Mouse (Mus musculus) adrenal gland, postnatal 36 days (tissue): ENCODE measurements around the gene Rab44. TPM values are rescaled to one million over a fixed set of nuclear protein-coding genes. Genes with fewer than 3 reads are reported as not detected.

ENCODE experiments used
- DNase-seq, 2 experiments: peaks; one replicate each; pipeline ENCODE4 v3.0.0; 2021; ENCODE audit warnings: mixed read lengths in 1 of 2
- total RNA-seq, 2 experiments: library from RNA; stranded (reverse); gene quantifications; 2 replicates each; pipeline ENCODE4 v1.2.3; 2021

The Rab44 gene
- total RNA-seq, 2 experiments from 2014 or later, result 0.20 to 0.50 TPM

DNA sequence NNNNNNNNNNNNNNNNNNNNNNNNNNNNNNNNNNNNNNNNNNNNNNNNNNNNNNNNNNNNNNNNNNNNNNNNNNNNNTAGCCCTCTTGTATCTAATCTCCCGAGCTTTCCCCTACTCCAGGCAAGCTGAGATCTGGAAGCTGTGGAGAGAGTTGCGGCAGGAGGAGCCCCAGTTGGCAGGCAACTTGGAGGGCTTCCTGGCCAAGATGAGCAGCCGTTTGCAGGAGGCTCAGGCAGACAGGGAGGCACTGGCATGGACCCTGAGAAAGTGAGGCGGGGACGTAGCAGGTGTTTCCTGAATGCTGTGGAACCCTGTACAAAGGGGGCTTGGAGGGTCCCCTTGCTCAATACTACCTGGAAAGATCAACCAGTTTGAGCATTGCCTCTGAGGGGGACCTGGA lies 21.1 kb downstream of the Rab44 start:
- peak in 1 of 2 experiments; percentile 18 for DNase-seq

DNA sequence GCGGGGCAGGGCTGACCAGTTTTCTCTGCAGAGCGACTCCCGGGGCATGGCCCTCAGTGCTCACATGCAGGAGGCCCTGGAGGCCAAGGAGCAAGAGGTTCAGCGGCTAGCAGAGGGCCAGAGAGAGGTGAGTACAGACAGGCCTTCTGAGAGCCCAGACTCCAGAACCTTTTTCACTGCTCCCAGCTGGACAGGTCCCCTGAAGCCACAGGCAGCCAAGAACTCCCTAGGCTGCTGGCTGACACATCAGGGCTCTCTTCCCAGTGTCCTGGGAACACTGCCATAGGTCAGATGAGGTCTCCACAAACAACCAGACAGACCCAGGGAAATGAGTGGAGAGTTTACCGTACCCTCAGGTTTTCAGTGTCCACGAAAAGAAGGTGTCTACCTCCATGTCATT lies 22.3 kb downstream of the Rab44 start:
- peak; percentile 80 to 84 for DNase-seq

DNA sequence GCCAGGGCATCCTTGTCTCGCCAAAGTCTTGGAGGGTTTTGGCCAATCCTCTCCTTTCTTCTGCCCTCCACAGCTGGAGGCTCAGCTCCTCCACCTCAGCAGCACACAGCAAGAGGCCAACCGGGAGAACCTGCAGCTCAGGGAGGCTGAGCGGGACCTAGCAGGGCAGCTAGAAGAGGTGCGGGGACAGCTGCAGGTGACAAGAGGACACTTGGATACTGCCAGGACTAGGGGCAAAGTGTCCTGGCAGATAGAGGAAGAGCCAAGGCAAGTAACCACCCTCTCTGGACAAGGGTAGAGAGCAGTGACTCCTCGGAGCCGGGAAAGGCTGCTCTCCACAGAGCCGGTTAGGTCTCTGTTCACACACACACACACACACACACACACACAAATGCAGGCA lies 24.0 kb downstream of the Rab44 start:
- DNase-seq, result no peak

DNA sequence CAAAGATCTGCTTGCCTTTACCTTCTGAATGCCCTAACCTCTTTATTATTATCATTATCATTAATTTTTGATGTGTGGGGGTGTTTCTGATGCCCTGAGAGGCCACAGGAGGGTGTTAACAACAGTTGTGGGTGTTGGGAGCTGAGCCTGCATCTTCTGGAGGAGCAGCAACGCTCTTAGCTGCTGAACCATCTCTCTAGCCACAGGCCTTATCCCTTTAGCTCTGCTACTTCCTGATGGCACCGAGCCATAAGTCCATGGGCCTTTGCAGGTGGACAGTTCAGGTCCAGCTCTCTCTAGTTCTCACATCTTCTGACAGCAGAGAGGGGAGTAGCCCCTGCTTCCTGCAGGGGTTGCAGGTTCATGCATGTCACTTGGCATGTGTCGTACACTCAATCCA lies 27.6 kb downstream of the Rab44 start:
- DNase-seq, result no peak

DNA sequence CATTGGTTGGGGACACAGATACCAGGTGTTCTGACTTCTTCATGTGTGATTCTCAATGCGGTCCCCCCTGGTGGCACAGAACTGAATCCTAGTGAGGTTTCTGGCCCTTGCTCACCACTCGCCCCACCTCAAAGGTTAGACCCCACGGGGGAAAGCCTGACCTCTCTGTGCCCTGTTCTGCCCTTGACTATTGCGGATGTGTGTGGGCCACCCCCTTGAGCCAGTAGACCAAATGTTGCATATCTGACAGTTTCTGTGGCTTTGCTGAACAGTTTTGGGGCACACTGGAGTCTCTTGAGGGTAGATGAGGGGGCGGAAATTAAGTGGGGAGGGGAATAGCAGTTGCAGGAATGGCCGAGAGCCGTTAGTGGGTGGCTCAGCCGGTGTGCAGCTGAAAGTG lies 29.3 kb downstream of the Rab44 start:
- DNase-seq, result no peak

DNA sequence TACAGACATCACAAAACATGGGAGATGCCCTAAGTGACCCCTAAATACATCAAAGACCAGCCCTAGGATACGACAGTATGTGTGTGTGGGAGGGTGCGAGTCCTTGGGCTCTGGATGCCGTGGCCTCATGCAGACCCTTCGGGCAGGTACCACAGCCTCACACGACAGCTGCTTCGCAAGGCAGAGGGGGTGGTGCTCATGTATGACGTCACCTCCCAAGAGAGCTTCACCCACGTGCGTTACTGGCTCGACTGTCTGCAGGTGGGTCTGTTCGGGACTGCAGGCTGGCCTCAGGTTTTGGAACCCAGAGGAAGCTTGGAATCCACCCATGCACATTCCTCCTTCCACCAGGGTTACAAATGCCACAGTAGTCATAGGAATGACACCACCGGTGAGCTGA lies 31.2 kb downstream of the Rab44 start:
- no peak for DNase-seq

DNA sequence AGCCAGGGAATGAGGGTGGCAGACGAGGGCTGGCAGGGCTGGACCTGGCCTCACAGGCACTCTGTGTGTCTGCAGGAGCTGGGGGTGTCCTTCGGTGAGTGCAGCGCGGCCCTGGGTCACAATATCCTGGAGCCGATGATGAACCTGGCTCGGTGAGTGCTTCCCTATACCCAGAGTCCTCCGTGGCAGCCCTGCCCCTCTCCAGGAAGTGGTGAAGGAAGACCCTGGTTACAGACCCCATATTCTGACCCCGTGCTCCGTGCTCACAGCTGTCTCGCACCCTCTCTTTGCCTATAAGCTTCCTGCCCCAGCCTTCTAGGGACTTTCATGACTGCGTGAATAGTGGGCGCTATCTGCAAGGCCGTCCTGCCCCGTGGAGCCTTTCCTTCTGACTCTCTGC lies 33.3 kb downstream of the Rab44 start:
- DNase-seq, result no peak

DNA sequence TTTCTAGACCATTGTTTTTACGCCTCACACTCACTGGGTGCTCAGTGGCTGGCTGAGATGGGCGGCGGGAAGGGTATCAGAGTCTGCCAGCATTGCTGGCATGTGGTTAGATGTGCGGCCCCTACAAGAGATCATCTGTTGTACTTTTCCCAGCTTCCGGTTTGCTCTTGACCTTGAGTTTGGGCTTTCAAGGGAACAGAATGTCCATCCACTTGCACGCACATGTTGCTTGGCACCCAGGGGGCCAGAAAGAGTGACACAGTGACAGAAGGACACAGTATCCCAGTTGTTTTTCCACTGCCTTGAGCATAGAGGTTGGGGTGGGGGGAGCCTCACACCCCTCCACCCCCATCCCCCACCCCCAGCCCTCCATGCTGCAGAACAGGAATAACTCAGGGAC lies 33.8 kb downstream of the Rab44 start:
- peak in 1 of 2 experiments; percentile 47 for DNase-seq

DNA sequence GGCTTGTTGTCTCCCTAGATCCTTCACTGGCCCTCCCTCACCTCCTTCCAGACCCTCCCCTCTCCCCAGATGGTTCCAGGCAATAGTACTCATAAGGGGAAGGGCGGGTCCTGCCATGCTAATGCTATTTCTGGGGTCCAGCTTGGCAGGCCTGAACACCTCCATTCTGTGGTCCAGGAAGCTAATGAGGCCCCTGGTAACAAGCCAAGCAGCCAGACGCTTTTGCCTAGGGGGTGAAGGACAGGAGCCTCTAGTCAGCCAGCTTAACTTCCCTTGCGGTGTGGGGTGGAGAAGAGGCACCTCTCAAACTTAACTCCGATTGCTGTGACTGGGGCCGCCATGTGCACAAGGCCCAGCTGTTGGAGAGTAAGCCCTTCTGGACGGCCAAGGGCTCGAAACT lies 35.8 kb downstream of the Rab44 start:
- no peak for DNase-seq

DNA sequence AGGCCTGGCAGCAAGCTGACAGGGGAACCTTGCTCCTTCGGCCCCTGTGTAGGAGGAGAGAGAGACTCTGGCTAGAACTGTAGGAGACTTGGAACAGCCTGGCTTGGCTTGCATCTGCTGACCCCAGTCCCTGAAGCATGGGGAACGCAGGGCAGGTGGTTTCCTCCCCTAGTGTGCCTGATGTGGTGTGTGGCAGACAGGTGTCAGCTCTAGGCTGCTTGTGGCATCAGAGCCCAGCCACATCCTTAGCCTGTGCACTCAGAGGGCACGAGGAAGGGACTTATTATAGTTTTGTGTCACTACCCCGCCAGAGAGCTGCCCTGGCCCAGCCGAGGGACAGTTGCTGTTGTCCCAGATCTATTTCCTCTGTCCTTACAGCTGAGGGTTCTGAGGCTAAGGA lies 38.6 kb downstream of the Rab44 start:
- DNase-seq, result no peak

DNA sequence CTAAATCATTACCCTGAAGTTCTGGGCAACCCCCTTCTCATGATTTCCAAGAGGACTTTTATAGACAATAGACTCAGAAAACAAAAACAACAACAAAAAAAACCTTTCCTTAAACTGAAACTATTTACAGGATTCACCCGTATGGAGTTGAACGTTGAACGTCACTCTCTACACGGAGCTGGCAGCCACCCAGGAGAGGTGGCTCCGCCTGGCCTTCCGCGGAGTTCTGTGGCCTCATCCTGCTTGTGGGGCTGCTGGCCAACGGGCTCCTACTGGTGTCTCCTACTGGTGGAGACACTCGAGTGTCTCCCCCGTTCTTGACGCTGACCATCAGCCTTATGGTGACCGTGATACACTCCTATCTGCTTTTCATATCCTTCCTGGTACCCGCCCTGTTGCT lies 40.3 kb downstream of the Rab44 start:
- DNase-seq, result no peak

DNA sequence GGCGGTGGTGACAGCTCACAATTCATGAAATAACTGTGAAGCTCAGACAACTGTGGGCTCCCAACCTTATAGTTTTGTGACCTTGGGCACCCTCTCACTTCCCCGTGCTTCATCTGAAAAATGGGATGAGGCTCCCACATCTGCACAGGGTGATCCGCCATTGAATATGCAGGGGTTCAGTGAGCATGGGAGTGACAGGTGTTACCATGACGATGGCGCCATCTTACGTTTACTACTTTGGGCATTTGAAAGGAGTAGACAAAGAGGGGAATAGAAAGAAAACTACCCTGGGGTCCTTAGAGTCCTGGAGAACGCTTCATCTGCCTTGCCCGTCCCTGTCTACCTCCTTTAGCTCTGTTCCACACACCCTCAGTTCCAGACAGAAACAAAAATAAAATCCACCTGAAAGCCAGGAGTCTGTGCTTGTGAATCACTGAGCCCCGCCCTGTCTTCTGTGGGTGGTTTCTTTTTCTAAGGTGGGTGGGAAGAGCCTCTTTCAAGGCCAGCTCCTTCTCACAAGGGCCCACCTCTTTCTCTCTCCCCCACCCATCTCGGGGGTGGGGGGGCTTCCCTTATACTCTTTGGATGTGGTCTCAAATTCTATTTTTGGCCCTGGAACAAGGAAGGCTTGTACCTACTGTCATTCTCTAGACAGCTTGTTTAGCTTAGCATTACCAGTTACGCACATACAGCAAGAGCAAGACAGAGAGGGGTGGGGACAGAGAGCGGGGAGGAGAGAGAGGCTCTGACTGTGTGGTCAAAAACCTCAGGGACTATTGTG lies 41.6 kb downstream of the Rab44 start:
- DNase-seq, result no peak

DNA sequence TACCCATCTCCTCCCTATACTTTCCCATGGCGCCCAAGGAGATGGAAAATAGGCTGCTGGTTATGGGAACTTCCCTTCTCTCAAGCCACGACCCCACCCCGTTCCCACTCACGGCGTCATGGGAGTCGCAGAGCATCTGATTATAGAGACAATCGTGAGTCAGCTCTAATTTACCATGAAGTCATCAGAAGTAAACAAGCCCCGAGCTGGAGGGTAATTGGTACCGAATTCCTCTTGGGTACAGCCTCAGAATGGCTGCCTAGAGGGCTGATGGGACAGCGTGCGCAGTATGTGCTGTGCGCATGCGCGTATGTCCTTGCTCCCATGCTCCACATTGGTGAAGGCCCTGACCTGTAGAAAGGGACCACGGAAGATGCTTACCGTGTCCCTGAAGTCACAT lies 42.5 kb downstream of the Rab44 start:
- DNase-seq, result no peak

DNA sequence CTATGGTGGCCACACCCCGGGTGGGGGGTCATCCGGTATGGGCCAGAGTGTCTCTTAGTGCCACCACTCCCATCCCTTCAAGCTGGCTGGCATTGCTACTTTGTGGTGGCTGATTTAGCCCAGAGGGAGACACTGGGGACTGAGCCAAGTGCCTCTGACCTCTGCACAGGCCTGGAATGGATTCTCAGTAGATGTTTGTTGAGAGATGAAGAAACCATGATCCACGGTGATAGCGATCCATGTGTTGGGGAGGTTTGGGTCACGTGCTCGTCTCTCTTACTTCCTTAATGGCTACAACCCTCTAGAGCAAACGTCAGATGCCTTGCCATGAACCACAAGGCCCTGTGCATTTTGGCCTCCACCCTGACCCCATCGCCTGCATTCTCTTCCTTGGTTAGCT lies 42.9 kb downstream of the Rab44 start:
- DNase-seq, result peak in 1 of 2 experiments; percentile 49

DNA sequence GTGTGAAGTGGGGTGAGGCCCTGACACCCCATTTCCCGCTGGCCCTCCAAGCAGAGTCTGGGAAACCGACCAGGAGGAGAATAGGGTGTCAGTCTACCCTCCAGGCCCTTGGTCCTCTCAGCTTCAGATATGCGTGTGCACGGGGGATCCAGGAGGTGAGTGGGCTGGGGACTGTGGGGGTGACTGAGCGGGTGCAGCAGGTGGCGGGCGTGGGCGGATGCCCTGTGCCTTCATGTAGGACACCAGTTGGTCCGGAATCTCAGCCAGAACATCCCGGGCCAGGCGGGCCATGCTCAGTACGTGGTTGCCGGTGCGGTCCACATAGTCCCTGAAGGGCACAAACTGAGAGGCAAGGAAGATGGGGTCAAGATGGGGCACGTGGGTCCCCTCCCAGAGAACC lies 45.0 kb downstream of the Rab44 start:
- DNase-seq, result no peak

DNA sequence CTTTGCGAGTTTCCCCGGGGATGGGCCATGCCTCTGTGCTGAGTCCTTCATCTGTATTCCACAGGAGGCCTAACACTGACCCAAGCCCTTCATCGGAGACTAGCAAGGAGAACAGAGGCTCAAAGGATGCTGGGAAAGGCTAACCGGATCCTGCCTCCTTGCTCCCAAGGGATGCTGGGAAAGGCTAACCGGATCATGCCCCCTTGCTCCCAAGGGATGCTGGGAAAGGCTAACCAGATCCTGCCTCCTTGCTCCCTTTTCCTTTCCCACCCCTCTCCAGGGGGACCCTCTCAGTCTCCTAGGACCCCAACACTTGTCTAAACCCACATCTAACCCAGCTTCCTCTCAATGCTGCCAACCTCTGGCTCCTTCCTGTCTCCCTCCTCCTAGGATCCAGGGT lies 45.4 kb downstream of the Rab44 start:
- DNase-seq, result no peak

DNA sequence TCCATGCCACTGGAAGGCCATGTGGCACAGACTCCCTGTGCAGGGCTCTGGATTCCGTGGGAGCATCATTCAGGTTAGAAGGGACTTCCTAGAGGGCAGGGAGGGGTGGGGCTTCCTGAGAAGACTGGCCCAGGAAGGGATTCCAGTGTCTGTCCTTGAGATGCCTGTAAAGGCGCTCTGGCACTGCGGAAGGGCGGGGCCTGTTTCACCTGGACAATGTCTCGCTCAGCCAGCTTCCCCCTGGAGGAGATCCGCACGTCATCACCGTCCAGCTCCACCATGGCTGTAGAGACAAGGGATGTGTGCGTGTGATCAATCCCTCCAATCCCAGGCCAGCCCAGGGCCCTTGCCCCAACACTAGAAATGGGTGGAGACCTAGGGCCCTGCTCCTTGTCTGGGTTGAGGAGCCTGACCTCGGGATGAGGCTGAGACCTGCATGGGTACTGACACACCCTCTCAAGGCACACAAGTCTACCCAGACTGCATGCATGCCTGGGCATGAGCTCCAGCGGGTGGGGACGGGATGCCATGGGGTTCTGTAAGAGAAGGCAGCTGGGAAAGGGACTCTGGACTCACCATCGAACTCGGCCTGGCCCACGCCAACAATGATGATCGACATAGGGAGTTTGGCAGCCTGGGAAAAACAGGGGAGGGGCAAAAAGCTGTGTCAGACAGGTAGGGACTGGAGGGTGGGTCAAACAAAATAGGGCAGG lies 46.0 kb downstream of the Rab44 start:
- no peak for DNase-seq

DNA sequence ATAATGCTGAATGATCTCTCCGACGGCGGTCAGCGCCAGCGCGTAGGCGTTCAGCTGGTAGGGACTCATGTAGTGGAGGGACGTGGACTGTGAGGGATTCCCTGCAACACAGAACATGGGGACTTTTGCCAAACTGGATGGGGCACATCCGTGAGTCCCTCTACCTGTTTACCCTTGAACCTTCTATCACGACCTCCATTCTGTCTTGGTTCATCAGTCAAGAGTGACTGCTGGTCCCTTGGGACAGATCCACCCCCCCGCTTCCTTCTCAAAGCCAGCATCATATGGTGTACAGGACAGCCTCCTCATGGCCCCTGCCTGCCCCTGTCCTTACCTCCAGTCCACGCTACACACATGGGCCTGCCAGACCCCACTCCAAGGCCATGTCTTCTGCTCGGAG lies 48.4 kb downstream of the Rab44 start:
- no peak for DNase-seq

DNA sequence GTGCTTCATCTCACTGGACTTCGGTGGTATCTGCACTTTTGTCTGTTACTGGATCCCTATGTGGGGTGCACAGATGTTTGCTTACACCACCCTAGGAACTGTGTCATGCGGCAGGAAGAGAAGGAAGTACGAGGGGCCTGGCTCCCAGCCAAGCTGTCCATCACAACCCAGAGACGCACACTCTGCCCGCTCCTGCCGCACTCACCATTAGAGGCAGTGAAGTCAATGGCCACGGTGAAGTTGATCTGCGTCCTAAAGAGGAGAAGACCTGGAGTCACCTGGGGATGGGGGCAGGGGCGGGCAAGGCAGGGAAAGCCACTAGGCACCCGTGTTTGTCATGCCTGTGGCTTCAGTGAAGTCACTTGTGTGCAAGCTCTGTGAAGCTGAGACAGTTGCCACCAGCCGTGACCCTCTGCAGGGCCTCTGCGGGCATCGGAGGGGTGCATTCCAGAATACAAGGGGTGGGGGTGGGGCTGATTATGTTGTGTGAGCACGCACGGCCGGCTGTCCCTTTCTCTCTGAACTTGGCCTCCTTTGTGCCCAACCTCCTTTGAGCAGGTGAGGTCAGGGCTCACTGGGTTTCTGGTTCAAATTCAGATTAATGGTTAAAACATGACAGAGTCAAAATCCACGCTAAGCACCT lies 50.6 kb downstream of the Rab44 start:
- peak in 1 of 2 experiments; percentile 19 for DNase-seq

DNA sequence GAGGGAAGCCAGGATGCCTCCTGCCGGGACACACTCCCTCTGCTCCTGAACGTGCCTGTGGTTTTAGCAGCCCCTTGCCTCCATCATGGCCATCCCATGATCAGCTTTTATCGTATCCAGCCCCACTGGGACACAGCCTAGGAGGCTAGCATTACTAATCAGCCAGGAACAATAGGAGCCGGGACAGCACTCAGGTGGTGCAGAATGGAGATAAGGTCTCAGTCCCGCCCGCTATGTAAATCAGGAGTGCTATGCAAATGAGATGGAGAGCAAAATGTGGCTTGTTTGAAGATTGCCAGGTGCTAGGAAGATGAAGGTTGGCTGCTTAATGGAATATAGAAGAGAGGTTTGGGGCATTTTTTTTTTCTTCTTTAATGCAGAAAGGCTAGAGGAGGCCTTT lies 51.5 kb downstream of the Rab44 start:
- no peak for DNase-seq

DNA sequence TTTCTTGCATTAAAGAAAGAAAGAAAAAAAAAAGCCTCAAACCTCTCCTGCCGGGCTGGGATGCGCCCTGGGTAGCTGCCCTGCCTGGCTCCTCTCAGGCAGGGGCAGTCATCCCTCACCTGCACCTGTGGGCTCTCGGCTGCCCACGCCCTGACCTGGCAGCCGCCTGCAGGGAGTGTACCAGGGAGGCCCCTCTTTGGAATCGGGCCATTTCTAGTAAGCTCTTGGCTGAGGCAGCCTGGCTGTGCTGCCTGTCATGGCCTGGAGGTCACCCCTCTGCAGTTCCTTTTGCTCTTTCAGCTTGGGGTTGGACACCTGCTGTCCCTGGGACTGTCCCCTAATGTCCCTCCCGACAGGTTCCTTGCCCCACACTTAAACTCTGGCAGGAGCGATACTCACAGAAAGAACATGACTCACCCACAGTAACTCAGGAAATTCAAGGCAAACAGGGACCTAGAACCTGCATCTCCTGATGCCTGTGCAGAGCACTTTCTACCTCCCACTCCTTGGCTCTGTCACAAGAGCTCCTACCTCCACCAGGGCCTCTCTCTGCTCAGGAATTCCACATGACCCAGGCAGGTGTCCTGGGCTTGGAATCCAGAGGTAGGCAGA lies 52.1 kb downstream of the Rab44 start:
- DNase-seq, result no peak

DNA sequence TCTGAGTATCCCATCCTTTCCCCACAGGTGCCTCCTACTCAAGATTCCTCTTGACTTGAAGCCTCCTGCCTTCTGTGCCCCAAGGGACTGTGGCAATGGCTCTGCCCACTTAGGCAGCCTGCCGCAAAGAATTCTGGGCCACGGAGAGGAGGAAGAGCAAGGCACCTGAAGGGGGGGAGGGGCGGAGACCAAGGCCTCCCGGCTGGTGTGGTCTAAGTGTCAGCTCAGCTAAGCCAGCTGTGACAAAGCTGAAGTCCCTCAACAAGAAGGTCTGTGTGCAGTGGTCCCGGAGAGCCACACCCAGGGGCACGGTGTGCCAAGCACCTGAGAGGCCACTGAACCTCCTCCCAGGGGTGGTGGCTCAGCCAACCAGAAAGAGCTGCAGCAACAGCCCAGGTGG lies 53.4 kb downstream of the Rab44 start:
- DNase-seq, result no peak

DNA sequence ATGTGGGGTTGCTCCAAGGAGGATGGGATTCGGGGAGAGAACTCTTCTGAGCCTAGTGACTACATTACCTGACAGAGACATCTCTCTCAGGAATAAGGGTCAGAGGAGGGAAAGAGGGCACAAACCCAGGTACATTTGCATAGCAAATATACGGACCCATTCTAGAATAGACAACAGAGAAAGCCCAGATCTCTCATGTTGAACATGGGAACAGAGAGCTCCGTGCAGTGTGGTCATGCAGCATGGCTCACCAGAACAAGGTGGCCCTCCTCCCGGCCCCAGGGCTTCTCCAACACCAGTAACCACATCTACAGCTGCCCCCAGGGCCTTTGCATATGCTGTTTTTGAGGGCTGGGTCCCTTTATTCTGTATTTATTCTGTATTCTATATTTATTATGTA lies 54.5 kb downstream of the Rab44 start:
- no peak for DNase-seq
